Mouse (Mus musculus): ENCODE measurements around the gene Mctp2. TPM values are rescaled to one million over a fixed set of nuclear protein-coding genes. Genes with fewer than 3 reads are reported as not detected.

Mctp2 gene
- total and polyA plus RNA-seq, 2 experiments from 2014 or later, result 0.10 to 0.46 TPM

DNA sequence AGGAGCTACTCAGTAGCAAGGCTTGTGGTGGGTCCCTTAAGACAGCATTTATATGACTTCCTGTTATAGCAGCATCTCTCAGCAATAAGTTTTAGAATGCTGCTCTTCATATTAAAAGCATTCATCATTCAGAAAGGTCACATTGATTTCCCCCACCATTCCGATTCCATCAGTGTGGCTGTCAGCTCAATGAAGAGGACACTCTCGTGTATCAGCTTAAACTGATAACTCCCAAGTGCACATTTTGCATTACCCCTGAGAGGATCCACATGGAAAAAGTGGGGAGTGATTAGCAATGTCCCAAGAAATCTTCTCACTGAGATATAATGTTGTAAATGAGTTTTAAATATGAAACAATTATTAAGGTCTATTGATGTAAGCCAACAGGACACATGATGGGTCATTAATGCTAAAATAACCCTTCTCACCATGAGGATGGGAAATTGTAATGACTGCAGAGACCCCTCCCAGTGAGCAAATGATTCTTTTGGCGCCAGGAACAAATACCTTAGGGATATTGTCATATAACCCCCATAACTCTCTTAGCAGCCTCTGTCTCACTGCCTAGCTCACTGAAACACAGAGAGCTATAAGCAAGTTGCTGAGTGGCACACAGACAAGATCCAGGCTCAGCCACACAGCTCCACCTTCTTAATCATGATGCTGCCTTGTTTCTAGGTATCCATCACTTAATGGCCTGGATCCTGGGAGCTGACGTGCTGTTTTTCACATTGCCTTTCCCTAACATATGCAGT lies 12.4 kb downstream of the Mctp2 start:
- ATAC-seq (ENCODE audit: insufficient read depth, low read depth) (no peak), DNase-seq (ENCODE audit: low spot score) (no peak)
- H3K4me2 ChIP-seq (ENCODE audit: low read depth, low read length), result no peak overlapping the region
- no peaks in the 10 kb centered on the region for H3K27me3 ChIP-seq (ENCODE audit: control insufficient read depth, insufficient read depth, low read length)
- no peaks in the 10 kb centered on the region for H3K4me1 ChIP-seq (ENCODE audit: control insufficient read depth, insufficient read depth)
- H3K36me3 ChIP-seq (replicated peaks; ENCODE audit: control insufficient read depth, insufficient read depth, low read length), result no peaks in the 10 kb centered on the region
- TF ChIP-seq EP300 (IDR thresholded peaks at IDR 0.05; ENCODE audit: low read depth), result no peak
- TF ChIP-seq CTCF (IDR thresholded peaks at IDR 0.05; ENCODE audit: low read depth), result no peak
- no peaks in the 10 kb centered on the region for H3K9me3 ChIP-seq (replicated peaks; ENCODE audit: control insufficient read depth, low read length)
- H3K9ac ChIP-seq (replicated peaks; ENCODE audit: low read depth, low read length), result no peak overlapping the region
- no peak overlapping the region for H3K27ac ChIP-seq (ENCODE audit: low read depth)
- 34% methylated on average over 4 of the region's 4 CpGs for WGBS
- no peak overlapping the region for H3K4me3 ChIP-seq (ENCODE audit: low read depth, low read length)

DNA sequence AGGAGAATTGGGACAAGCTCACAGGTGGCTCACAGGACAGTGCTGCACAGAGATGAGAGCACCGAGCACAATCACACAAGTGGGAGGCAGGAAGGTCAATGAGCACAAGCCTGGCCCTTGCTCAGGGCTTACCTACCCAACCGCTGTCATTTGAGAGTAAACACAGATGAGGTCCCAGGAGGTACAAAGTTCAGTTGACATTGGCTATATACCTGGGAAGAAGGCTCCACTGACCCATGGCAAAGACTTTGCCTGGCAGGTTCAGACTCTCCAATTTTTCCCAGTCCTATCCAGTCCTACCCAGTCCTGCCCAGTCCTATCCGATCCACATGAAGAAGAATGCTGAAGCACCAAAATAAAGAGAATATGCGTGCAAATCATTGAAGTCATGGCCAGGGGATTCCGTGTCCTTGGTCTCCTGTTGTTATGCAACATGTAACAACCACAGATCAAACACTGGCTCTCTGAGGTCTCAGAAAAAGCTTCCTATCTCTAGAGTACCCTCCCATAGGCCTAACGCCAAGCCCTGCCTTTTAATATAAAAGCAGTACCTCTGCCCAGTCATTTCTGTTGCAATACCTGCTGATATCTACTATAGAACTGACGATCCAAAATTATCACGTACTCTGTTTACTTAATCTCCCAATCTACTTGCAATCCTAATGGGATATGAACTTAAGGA lies 14.0 kb downstream of the Mctp2 start:
- no peak for ATAC-seq (ENCODE audit: insufficient read depth, low read depth)
- H3K4me2 ChIP-seq (ENCODE audit: low read depth, low read length), result no peak overlapping the region
- H3K36me3 ChIP-seq (replicated peaks; ENCODE audit: control insufficient read depth, insufficient read depth, low read length), result no peaks in the 10 kb centered on the region
- WGBS, result 77% methylated on average over 8 of the region's 8 CpGs
- no peaks in the 10 kb centered on the region for H3K4me1 ChIP-seq (ENCODE audit: control insufficient read depth, insufficient read depth)
- no peaks in the 10 kb centered on the region for H3K9me3 ChIP-seq (replicated peaks; ENCODE audit: control insufficient read depth, low read length)
- no peak overlapping the region for H3K9ac ChIP-seq (replicated peaks; ENCODE audit: low read depth, low read length)
- H3K27me3 ChIP-seq (ENCODE audit: control insufficient read depth, insufficient read depth, low read length), result no peaks in the 10 kb centered on the region
- no peak for DNase-seq (ENCODE audit: low spot score)
- no peak overlapping the region for H3K4me3 ChIP-seq (ENCODE audit: low read depth, low read length)
- TF ChIP-seq EP300 (IDR thresholded peaks at IDR 0.05; ENCODE audit: low read depth), result no peak
- no peak for TF ChIP-seq CTCF (IDR thresholded peaks at IDR 0.05; ENCODE audit: low read depth)
- no peak overlapping the region for H3K27ac ChIP-seq (ENCODE audit: low read depth)

DNA sequence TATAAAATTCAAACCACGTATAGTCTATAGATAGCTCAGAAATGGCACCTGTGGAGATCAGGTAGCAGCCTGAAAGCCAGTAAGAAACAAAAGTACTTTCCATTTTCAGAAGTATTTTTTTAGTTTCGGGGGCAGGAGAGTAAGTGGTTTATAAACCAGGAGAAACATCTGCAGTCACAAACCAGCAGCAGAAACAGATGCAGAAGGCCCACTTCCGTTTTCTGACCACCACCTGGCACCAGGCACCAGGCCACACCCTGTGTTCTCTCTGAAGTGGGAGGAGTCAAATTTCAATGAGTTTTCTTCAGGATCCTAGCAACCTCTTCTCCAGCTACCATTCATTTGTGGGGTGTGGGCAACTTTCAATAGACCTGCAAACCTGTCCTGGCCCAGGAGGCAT lies 25.7 kb downstream of the Mctp2 start:
- DNase-seq (ENCODE audit: low spot score) (no peak), ATAC-seq (ENCODE audit: insufficient read depth, low read depth) (no peak)
- no peak overlapping the region for H3K9ac ChIP-seq (replicated peaks; ENCODE audit: low read depth, low read length)
- no peaks in the 10 kb centered on the region for H3K36me3 ChIP-seq (replicated peaks; ENCODE audit: control insufficient read depth, insufficient read depth, low read length)
- H3K27me3 ChIP-seq (ENCODE audit: control insufficient read depth, insufficient read depth, low read length), result no peaks in the 10 kb centered on the region
- TF ChIP-seq EP300 (IDR thresholded peaks at IDR 0.05; ENCODE audit: low read depth) (no peak), CTCF (IDR thresholded peaks at IDR 0.05; ENCODE audit: low read depth) (no peak)
- no peak overlapping the region for H3K4me3 ChIP-seq (ENCODE audit: low read depth, low read length)
- 59% methylated on average over 3 of the region's 3 CpGs for WGBS
- H3K4me2 ChIP-seq (ENCODE audit: low read depth, low read length), result no peak overlapping the region
- H3K27ac ChIP-seq (ENCODE audit: low read depth), result no peak overlapping the region
- no peaks in the 10 kb centered on the region for H3K9me3 ChIP-seq (replicated peaks; ENCODE audit: control insufficient read depth, low read length)
- H3K4me1 ChIP-seq (ENCODE audit: control insufficient read depth, insufficient read depth), result no peaks in the 10 kb centered on the region

- no peak overlapping the region for H3K4me2 ChIP-seq (ENCODE audit: low read depth, low read length)
- TF ChIP-seq CTCF (IDR thresholded peaks at IDR 0.05; ENCODE audit: low read depth) (no peak), EP300 (IDR thresholded peaks at IDR 0.05; ENCODE audit: low read depth) (no peak)
- ATAC-seq (ENCODE audit: insufficient read depth, low read depth) (no peak), DNase-seq (ENCODE audit: low spot score) (no peak)
- no peaks in the 10 kb centered on the region for H3K9me3 ChIP-seq (replicated peaks; ENCODE audit: control insufficient read depth, low read length)
- H3K4me1 ChIP-seq (ENCODE audit: control insufficient read depth, insufficient read depth), result no peaks in the 10 kb centered on the region
- H3K27ac ChIP-seq (ENCODE audit: low read depth), result no peak overlapping the region
- no peak overlapping the region for H3K9ac ChIP-seq (replicated peaks; ENCODE audit: low read depth, low read length)
- 83% methylated on average over 2 of the region's 2 CpGs for whole genome bisulfite sequencing
- no peaks in the 10 kb centered on the region for H3K27me3 ChIP-seq (ENCODE audit: control insufficient read depth, insufficient read depth, low read length)
- no peak overlapping the region for H3K4me3 ChIP-seq (ENCODE audit: low read depth, low read length)
- no peaks in the 10 kb centered on the region for H3K36me3 ChIP-seq (replicated peaks; ENCODE audit: control insufficient read depth, insufficient read depth, low read length)
These were observed 28.0 kb downstream of the Mctp2 start for GRCm38 (mm10) chr7:72278412-72278811.

DNA sequence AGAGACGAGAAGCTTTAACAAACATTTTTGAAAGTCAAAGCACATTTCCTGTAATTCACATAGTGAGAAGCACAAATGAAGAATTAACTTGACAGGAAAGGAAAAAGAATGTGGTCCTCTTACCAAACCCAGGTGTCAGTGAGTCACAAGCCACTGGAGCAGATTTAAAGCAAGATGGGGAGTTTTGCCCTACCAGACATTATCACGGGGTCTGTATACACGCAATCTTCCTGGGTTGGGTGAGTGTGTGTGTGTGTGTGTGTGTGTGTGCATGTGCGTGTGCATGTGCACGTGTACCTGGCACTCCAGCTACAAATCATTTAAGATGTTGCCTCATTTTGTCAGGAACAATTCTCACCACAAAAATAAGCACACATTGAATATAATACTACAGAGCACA lies 30.9 kb downstream of the Mctp2 start:
- Histone ChIP-seq H3K9me3 (replicated peaks; ENCODE audit: control insufficient read depth, low read length) (no peaks in the 10 kb centered on the region), H3K27ac (ENCODE audit: low read depth) (no peak overlapping the region), H3K36me3 (replicated peaks; ENCODE audit: control insufficient read depth, insufficient read depth, low read length) (no peaks in the 10 kb centered on the region), H3K9ac (replicated peaks; ENCODE audit: low read depth, low read length) (no peak overlapping the region), H3K27me3 (ENCODE audit: control insufficient read depth, insufficient read depth, low read length) (no peaks in the 10 kb centered on the region), H3K4me3 (ENCODE audit: low read depth, low read length) (no peak overlapping the region), H3K4me1 (ENCODE audit: control insufficient read depth, insufficient read depth) (no peaks in the 10 kb centered on the region), H3K4me2 (ENCODE audit: low read depth, low read length) (no peak overlapping the region)
- DNase-seq (ENCODE audit: low spot score) (no peak), ATAC-seq (ENCODE audit: insufficient read depth, low read depth) (no peak)
- 82% methylated on average over 5 of the region's 5 CpGs for WGBS
- TF ChIP-seq EP300 (IDR thresholded peaks at IDR 0.05; ENCODE audit: low read depth) (no peak), CTCF (IDR thresholded peaks at IDR 0.05; ENCODE audit: low read depth) (no peak)

Measured in heart, postnatal 0 days (tissue).